Mouse (Mus musculus) layer of hippocampus, adult 9-11 months (tissue): Measurements from ENCODE around the gene Fem1b.

ENCODE experiments used
- DNase-seq: peaks from one replicate; pipeline ENCODE4 v3.0.0; 2022

Gene Fem1b

GRCm38 (mm10) chr9:62775464-62775863 lies 36.3 kb downstream of the Fem1b start:
- no peak for DNase-seq

- no peak for DNase-seq
These were observed 39.0 kb downstream of the Fem1b start for GRCm38 (mm10) chr9:62772746-62773145.

- DNase-seq: no peak
These were observed 43.4 kb downstream of the Fem1b start for GRCm38 (mm10) chr9:62768361-62768760.

- DNase-seq: no peak
These were observed 44.3 kb downstream of the Fem1b start for GRCm38 (mm10) chr9:62767464-62767863.

- DNase-seq: peak; percentile 84
These were observed 46.4 kb downstream of the Fem1b start for GRCm38 (mm10) chr9:62765346-62765745.

GRCm38 (mm10) chr9:62763478-62763877 lies 48.3 kb downstream of the Fem1b start:
- DNase-seq: peak; percentile 83

- DNase-seq: no peak
These were observed 52.1 kb downstream of the Fem1b start for GRCm38 (mm10) chr9:62759601-62760000.

- DNase-seq: peak; percentile 86
These were observed 53.4 kb downstream of the Fem1b start for GRCm38 (mm10) chr9:62758288-62758687.

- DNase-seq: no peak
These were observed 61.4 kb downstream of the Fem1b start for GRCm38 (mm10) chr9:62750381-62750780.

GRCm38 (mm10) chr9:62749666-62750065 lies 62.1 kb downstream of the Fem1b start:
- no peak for DNase-seq

- no peak for DNase-seq
These were observed 65.1 kb downstream of the Fem1b start for GRCm38 (mm10) chr9:62746646-62747045.

GRCm38 (mm10) chr9:62744558-62745275 lies 67.0 kb downstream of the Fem1b start:
- no peak for DNase-seq
